Mouse (Mus musculus) testis, adult 2 months (tissue): ENCODE results near the gene Doc2g.
A peak's percentile ranks its signal among the peaks of the same experiment; 100 is the strongest.

Source experiments
- CTCF ChIP-seq: fragments of 200-500 bp; IDR thresholded peaks from 2 replicates; pipeline ENCODE4 v1.5.1; 2012; ENCODE audit warnings: low read depth, mild to moderate bottlenecking, inconsistent platforms, low read length, moderate library complexity; ENCODE audit not compliant: control insufficient read depth, insufficient read depth, insufficient replicate concordance
- POLR2A ChIP-seq: fragments of 200-500 bp; IDR thresholded peaks from 2 replicates; pipeline ENCODE4 v1.6.1; 2012; ENCODE audit warnings: low read depth, mild to moderate bottlenecking, inconsistent platforms, low read length, moderate library complexity; ENCODE audit not compliant: control insufficient read depth

GRCm38 (mm10) chr19:4012432-4013022, 9.4 kb downstream of the Doc2g start, which contains the start of gene Ndufv1:
- TF ChIP-seq CTCF (peak; percentile 28; the same call in 1 of the 2 replicates), POLR2A (peak; percentile 77)
